Mouse (Mus musculus) testis, adult 2 months (tissue): ENCODE results near the gene Slc2a3.

Source experiments
- CTCF ChIP-seq: fragments of 200-500 bp; IDR thresholded peaks from 2 replicates; pipeline ENCODE4 v1.5.1; 2012; ENCODE audit warnings: low read depth, mild to moderate bottlenecking, inconsistent platforms, low read length, moderate library complexity; ENCODE audit not compliant: control insufficient read depth, insufficient read depth, insufficient replicate concordance
- POLR2A ChIP-seq: fragments of 200-500 bp; IDR thresholded peaks from 2 replicates; pipeline ENCODE4 v1.6.1; 2012; ENCODE audit warnings: low read depth, mild to moderate bottlenecking, inconsistent platforms, low read length, moderate library complexity; ENCODE audit not compliant: control insufficient read depth

DNA sequence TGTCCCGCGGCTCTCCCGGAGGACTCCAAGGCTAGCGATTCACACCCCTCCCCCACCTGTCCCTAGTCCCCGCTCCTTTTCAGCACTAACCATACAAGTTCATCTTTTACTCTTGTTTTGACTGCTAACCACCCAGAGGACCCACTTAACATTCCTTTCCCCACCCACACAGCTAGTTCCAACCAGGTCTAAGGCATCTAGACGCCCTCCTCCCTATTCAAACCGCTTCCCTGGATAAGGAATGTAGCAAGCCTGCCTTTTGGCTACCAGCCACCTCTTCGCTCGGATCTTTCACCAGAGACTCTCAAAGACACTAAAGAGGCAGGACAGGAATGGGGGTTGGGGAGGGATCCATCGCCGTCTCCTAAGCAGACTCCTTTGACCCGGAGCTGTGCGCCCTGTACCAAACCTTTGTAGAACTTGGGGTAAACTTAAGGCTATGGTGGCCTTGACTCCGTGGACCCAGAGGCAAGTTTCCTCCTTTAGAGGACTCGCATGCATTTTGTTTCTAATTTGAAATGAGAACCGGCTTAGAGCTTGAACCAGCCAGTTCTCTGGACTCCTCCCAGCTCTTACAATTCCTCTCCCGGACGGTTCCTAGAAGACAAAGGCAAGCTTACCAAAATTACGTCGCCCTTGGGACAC lies 98.8 kb downstream of the Slc2a3 start:
- no peak for TF ChIP-seq CTCF
- TF ChIP-seq POLR2A = no peak
